Mouse (Mus musculus) common myeloid progenitor, adult 5-6 weeks (primary cell): ENCODE measurements around the gene AU041133. TPM values are rescaled to one million over a fixed set of nuclear protein-coding genes. Genes with fewer than 3 reads are reported as not detected.
"Not testable (repeated sequence)": the region's sequence is repeated elsewhere in the genome, so short reads cannot be mapped to it uniquely, and the experiment has no call there.

Experiments
- ATAC-seq: replicated peaks from 2 replicates; pipeline ENCODE4 v1.8.0; 2016; ENCODE audit warnings: low read depth, mild to moderate bottlenecking, moderate TSS enrichment, inconsistent platforms; ENCODE audit not compliant: poor library complexity, severe bottlenecking
- total RNA-seq: library from RNA; stranded (forward); fragments of 200-1000, 187-1606 nt; gene quantifications from 2 replicates; pipeline ENCODE4 v1.2.3, GENCODE M21; 2017

Gene AU041133
- total RNA-seq = 6.8 and 11.1 TPM in 2 replicates

DNA sequence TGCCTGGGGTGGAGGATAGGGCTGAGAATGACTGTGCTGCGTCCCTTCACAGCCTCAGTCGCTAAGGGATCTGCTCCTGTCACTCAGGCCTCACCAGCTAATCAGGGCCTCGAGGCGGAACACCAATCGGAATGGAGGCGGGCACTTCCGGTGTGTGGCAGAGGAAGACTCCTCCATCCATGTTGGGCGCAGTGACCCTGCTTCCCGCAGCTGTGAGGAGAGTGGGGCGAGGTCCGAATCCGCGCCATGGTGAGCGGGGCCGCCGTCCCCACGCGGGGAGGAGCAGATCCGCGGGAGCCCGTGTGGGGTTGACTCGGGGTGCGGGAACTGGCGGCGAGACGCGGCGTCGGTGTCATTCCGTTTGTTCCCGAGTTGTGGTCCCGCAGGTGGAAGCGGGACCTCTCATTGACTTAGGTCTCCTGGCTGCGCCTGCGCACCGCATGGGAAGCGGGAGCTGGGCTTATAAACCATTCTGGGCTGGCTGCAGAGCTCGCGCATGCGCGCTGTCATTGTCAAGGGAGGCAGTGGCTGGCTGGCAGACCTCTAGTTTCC is at the start of gene AU041133:
Gene AU041133, plus strand, starts transcription at position 164 of the 552 bp plus-strand sequence.
- peak; percentile 100 for ATAC-seq

- peak; percentile 77 for ATAC-seq
These were observed 44.8 kb upstream of the AU041133 start, which contains the start of gene BC024063 for GRCm38 (mm10) chr10:82082728-82083621. BC024063 (plus strand) TSS chr10:82083353.

GRCm38 (mm10) chr10:82083622-82083971 is 44.2 kb upstream of the AU041133 start:
- not testable (repeated sequence) for ATAC-seq

GRCm38 (mm10) chr10:82117206-82117605 is 10.6 kb upstream of the AU041133 start:
- ATAC-seq = no peak

DNA sequence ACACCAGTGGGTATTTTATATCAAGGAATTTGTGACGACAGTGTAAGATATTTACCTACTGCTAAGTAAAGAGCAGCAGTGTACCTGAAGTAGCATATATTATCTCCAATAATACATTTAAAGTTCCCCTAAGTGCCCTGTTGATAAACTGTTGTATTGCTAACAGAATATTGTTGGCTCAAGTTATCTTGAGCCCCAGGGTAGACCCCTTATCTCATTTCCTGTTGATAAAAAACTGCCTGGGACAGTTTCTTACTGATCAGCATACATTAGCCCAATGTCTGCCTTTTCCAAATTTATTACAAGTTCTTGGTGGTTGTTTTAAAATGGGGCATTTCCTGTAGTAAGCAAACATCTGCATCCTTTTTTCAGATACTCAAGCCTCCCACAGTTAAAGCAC is 17.5 kb downstream of the AU041133 start:
- ATAC-seq = no peak

GRCm38 (mm10) chr10:82147571-82147970 is 19.8 kb downstream of the AU041133 start:
- ATAC-seq = no peak

GRCm38 (mm10) chr10:82167777-82168176 is 40.0 kb downstream of the AU041133 start:
- ATAC-seq = 0 out of 2 replicates have a peak, but pooled peaks have one; percentile 50

DNA sequence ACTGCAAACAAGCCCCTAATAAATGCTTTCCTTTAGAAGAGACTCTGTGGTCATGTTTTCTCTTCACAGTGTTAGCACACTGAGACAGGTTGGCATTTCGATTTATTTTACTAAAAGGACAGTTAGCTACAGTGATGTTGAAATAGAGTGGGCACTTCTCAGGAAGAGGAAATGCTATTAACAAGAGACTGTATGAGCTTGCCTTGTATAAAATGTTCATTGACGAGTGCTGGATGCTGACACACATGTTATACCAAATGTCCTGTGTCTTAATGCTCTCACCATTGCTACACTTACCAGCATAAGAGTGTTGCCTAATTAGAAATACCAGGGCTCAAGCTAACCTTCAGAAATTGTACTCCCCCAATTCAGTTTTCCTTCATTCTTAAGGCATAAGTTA is 42.0 kb downstream of the AU041133 start:
- peak; percentile 42; the same call in 1 of the 2 replicates for ATAC-seq

DNA sequence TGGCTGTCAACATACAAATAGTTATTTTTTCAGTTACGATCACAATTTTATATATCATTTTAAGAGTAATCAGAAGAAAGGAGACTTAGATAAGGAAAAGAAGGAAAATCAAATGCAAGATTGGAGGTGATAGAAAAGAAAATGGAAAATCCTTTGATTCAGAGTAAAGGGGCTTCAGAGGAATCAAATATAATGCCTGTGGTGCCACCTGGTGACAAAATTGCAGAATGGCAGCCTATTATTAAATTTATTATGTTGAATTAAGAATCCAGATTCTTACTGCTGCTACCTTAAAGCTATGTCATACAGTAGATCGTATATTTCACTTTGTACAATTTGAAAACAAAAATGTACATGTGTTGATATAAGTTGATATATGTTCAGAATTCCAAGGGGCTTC is 43.0 kb downstream of the AU041133 start:
- ATAC-seq = no peak; the same call in 1 of the 2 replicates

DNA sequence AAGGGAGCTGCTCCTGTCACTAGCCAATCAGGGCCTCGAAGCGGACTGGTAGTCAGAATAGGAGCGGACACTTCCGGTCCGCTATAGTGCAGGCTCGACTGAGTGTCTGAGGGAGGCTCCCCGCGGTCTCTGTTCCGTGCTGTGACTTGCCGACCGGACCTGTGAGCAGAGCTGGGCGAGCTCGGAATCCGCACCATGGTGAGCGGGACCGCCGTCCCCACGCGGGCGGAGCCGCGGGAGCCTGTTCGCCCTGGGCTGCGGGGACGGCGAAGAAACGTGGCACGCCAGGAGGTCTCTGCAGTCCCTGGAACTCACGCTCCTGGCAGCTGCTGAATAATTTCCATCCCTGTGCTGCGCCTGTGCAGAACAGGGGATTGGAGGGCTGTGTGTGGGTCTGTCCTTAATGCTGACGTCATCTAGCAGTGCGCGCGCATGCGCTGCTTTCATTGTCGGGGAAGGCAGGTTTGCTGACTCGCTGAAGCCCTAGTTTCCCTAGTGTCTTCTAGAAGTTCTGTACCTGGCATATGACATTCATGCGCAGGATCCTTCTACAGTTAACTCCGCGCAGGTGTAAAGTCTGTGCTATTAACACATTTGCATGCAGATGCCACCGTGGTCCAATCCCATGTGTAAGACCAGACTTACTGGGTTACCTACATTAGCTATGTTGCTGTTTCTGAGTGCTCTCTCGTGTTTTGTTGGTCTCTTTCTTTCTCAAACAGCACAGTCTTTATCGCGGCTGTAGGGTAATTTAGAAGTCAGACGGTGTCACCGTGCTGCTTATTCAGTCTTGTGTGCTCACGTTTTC is 50.6 kb downstream of the AU041133 start:
- ATAC-seq = peak; percentile 93

Other genes starting within 250 kb of the AU041133 start
- gene Zfp781, start 197.5 kb upstream of the AU041133 start, total RNA-seq = 0.55 TPM in 1 of 2 replicates, not detected in the other
- 6.1 and 9.4 TPM in 2 replicates for gene Zfp873, start 79.9 kb upstream of the AU041133 start, total RNA-seq
- gene BC024063, start 44.7 kb upstream of the AU041133 start, total RNA-seq = 0.55 TPM in 1 of 2 replicates, not detected in the other
- 4.5 and 9.4 TPM in 2 replicates for gene Zfp938, start 113.3 kb downstream of the AU041133 start, total RNA-seq
- not detected in 2 replicates for gene 4932415D10Rik, start 188.6 kb downstream of the AU041133 start, total RNA-seq
- gene Gm4924, start 226.2 kb downstream of the AU041133 start, total RNA-seq = 1.4 and 13.0 TPM in 2 replicates